Mouse (Mus musculus): ENCODE measurements around the gene Vti1a. TPM values are rescaled to one million over a fixed set of nuclear protein-coding genes. Genes with fewer than 3 reads are reported as not detected.

Gene Vti1a
- total RNA-seq, 1 experiment from 2014 or later, result 49.9 TPM

DNA sequence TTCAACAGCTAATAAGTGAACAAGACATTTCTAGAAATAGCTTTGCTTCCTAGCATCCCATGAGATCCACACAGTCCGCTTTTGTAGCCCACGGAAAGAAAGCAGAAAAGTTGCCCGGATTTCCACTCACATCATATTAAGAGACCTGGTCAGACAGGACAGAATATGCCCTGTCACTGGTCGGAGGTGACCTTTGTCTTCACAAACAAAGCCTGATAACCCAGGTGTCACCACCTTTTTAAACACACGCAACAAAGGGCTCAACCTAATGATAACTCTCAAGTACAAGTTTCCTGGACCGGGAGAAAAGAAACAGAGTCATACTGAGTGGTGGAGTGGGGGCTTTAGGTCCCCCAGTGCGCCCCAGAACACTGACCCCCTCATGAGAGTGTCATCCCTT lies 236.2 kb downstream of the Vti1a start:
- no peak for ATAC-seq (replicated peaks; ENCODE audit: low read depth, poor library complexity, severe bottlenecking)

DNA sequence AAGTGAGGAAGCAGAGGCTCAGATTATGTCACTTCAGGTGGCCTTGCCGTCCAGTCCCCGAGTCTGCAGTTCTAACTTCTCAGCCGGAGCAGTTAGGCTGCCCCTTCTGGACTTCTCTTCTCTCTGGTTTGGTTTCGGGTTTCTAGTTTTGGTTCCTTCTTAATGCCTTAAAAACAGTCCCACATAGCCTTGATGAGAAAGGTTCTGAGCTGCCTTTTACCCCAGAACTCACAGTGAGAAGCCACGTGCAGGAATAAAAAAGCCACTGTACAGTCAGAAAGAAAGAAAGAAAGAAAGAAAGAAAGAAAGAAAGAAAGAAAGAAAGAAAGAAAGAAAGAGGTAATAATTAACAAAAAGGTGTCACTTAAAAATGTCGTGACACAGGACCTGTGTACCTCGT lies 236.8 kb downstream of the Vti1a start:
- no peak for ATAC-seq (replicated peaks; ENCODE audit: low read depth, poor library complexity, severe bottlenecking)

GRCm38 (mm10) chr19:55554295-55554694 lies 238.2 kb downstream of the Vti1a start:
- ATAC-seq (replicated peaks; ENCODE audit: low read depth, poor library complexity, severe bottlenecking), result no peak

- no peak for ATAC-seq (replicated peaks; ENCODE audit: low read depth, poor library complexity, severe bottlenecking)
Measured at GRCm38 (mm10) chr19:55554703-55555102, 238.6 kb downstream of the Vti1a start.

DNA sequence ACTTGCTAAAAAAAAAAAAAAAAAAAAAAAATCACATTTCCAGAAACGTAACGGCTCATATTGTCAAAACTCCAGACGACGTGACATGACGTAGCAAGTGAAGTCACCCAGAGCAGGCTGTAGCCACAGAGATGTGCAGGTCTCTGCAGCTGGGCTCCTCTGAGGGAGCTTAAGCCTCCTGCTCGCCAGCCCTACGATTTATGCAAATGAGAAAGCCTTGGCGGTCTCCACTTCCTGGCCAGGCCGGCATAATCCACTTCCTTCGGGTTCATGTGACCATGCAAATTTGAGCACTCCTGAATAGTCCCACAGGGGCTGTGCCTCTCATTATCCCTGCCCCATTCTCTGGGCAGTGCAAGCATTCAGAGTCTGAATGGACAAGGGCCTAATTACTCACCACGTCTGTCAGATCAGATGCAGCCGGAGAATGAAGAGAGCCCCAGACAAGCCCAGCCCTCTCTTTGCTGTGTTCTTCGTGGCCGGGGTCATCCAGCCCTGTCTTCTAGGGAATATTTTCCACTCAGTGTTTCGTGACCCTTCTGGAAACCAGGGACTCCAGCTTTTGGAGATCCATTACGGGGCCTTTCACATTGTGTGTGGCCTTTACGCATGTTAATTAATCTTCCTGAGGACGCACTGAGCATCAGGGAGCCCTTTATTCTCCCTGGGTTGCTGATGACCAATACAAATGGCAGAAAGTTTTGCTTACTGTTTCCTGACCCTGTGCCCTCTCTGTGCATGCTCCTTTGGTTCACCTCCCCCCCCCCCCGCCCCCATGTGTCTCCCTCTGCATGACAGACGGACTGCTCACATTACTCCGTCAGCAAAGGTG lies 240.3 kb downstream of the Vti1a start:
- ATAC-seq (replicated peaks; ENCODE audit: low read depth, poor library complexity, severe bottlenecking), result peak; percentile 96

DNA sequence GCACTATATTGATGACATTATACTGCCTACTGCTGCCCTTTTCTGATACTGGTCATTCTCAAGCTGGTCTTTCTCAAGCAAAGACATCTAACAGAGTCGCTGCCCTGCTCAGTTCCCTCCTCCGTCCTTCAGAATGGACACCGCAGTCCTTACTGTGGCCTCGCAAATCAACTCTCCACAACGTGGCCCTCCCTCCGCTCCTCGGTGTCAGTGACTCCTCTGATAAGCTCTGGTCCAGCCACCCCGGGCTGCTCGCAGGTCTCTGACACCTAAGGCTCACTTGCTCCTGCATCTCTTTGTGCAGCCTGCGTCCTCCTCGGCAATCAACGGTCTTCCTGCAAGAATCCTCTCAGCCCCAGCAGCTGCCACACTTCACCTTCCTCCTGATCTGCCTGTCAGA lies 243.2 kb downstream of the Vti1a start:
- no peak for ATAC-seq (replicated peaks; ENCODE audit: low read depth, poor library complexity, severe bottlenecking)

GRCm38 (mm10) chr19:55560088-55560682 lies 244.1 kb downstream of the Vti1a start:
- ATAC-seq (replicated peaks; ENCODE audit: low read depth, poor library complexity, severe bottlenecking), result no peak

GRCm38 (mm10) chr19:55561469-55561868 lies 245.4 kb downstream of the Vti1a start:
- no peak for ATAC-seq (replicated peaks; ENCODE audit: low read depth, poor library complexity, severe bottlenecking)

GRCm38 (mm10) chr19:55562487-55563147 lies 246.5 kb downstream of the Vti1a start:
- ATAC-seq (replicated peaks; ENCODE audit: low read depth, poor library complexity, severe bottlenecking), result no peak

- no peak for ATAC-seq (replicated peaks; ENCODE audit: low read depth, poor library complexity, severe bottlenecking)
Measured at GRCm38 (mm10) chr19:55563148-55563651, 247.1 kb downstream of the Vti1a start.

GRCm38 (mm10) chr19:55564104-55564938 lies 248.2 kb downstream of the Vti1a start:
- peak; percentile 19; the same call in 1 of the 2 replicates for ATAC-seq (replicated peaks; ENCODE audit: low read depth, poor library complexity, severe bottlenecking)

DNA sequence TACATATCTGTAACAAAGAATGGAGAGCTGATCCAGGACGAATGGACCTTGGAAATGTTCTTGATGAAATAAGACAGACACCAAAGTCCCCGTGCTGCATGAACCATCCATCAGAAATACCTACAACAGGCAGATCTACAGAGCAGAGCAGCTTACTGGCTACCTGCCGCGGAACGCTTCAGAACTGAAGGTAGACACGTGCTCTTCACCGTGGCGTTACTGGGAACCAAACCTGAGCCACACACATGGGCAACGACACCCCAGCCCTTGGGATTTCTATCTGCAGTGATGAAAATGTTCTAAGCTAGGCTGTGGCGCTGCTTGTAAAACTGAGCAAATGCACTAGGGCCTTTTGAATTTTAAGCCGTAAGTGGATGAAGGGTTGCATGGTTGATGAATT lies 249.0 kb downstream of the Vti1a start:
- ATAC-seq (replicated peaks; ENCODE audit: low read depth, poor library complexity, severe bottlenecking), result no peak

DNA sequence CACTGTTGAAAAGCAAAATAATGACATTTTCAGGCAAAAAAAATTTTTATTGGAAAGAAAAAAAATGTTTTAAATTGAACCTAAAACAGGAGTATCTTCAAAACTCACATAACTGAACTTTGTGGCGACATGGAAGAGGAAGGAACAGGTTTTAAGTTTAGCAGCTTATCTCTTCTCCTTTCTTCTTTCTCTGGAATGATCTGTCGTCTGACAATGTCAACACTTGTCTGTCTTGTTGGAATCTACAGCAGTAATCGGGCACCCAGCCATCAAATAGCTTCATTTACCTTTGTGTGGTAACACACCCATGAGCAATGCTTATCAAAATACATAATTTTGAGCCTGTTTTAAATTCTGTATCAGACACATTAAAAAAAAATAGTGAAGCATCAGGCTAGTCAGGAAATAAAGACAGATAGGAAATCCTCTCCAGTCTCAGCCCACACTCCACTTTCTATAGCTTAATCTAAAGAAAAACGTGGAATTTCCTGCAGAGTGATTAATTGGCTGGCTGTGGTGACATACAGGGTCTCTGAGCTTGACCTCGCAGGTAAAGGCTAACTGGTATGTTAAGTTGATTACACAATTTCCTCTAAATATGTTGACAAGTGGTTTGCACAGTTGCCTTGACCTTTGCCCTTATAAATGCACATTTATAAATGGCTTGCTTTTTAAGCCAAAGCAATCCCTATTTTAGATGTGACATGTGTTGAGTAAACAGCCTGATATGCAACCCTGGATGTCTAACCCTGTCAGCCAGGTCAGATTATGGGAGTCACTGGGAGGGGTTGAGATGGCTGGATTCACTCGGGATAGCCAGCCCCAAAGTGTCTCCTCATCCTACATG lies 249.7 kb downstream of the Vti1a start:
- ATAC-seq (replicated peaks; ENCODE audit: low read depth, poor library complexity, severe bottlenecking), result no peak

GRCm38 (mm10) chr19:55569114-55569513 lies 253.0 kb downstream of the Vti1a start:
- no peak for ATAC-seq (replicated peaks; ENCODE audit: low read depth, poor library complexity, severe bottlenecking)

DNA sequence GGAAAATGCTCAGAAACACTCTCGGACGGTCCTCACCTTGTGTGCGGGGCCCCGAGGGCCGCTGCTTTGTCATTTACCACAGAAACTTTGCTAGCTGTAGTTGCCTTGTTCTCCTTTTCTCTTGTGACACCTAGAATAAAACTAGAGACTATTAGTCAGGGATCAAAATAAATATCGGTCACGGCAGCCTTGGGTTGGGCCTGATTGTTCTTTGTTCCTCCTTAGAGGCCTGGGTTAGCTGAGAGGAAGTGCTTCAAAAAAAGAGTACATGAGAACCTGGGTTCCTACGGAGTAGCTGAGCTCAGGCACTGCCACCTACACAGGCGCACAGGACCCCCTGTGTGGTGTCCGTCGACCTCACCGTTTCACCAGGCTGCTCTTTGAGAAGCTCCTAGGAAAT lies 253.8 kb downstream of the Vti1a start:
- ATAC-seq (replicated peaks; ENCODE audit: low read depth, poor library complexity, severe bottlenecking), result peak; percentile 59

GRCm38 (mm10) chr19:55570520-55571296 lies 254.6 kb downstream of the Vti1a start:
- ATAC-seq (replicated peaks; ENCODE audit: low read depth, poor library complexity, severe bottlenecking), result no peak

GRCm38 (mm10) chr19:55571486-55571885 lies 255.4 kb downstream of the Vti1a start:
- ATAC-seq (replicated peaks; ENCODE audit: low read depth, poor library complexity, severe bottlenecking), result no peak

GRCm38 (mm10) chr19:55577306-55578042 lies 261.4 kb downstream of the Vti1a start:
- ATAC-seq (replicated peaks; ENCODE audit: low read depth, poor library complexity, severe bottlenecking), result peak; percentile 88
